Mouse (Mus musculus) CH12.LX (cell line): ENCODE data around the gene Adamts7. TPM values are rescaled to one million over a fixed set of nuclear protein-coding genes. Genes with fewer than 3 reads are reported as not detected.

Experiments
- DNase-seq: peaks from one replicate; pipeline ENCODE4 v3.0.0-alpha.2; 2013; ENCODE audit errors: extremely low read depth
- H3K27ac ChIP-seq: 2 replicates; pipeline ENCODE4 v1.5.1; 2012; ENCODE audit warnings: low read depth, mild to moderate bottlenecking, control low read depth, moderate library complexity; ENCODE audit not compliant: insufficient read depth
- H3K27me3 ChIP-seq: replicated peaks from 2 replicates; pipeline ENCODE3; 2012; ENCODE audit warnings: inconsistent platforms
- H3K36me3 ChIP-seq, 2 experiments: replicated peaks in 1 of 2; 2 replicates each; pipeline versions ENCODE3 to v1.6.1; 2012; ENCODE audit warnings: inconsistent platforms in 1 of 2, low read length in 1 of 2, mild to moderate bottlenecking in 1 of 2, mixed read lengths in 1 of 2, moderate library complexity in 1 of 2; ENCODE audit not compliant: control insufficient read depth in 1 of 2, insufficient read depth in 1 of 2
- H3K4me1 ChIP-seq, 2 experiments: 2 replicates each; pipeline ENCODE4 v1.6.1; 2012; ENCODE audit warnings: inconsistent platforms in 1 of 2, moderate library complexity in 1 of 2; ENCODE audit not compliant: insufficient read depth in 2 of 2, control insufficient read depth in 1 of 2
- H3K4me2 ChIP-seq: 2 replicates; pipeline ENCODE4 v1.6.1; 2012; ENCODE audit warnings: low read depth, mild to moderate bottlenecking, control low read depth; ENCODE audit not compliant: poor library complexity, insufficient read depth, severe bottlenecking
- H3K4me3 ChIP-seq, 3 experiments: fragments of 150-350 bp in 1 of 3; sonication (generic) in 1 of 3; replicated peaks in 1 of 3; 2 replicates each; pipeline versions ENCODE3 to v1.5.1; 2011 to 2012; ENCODE audit warnings: low read depth in 2 of 3, low read length in 2 of 3, mild to moderate bottlenecking in 2 of 3, moderate library complexity in 2 of 3, control low read depth in 1 of 3, improper control_type of control experiment in 1 of 3, inconsistent platforms in 1 of 3, mixed read lengths in 1 of 3; ENCODE audit not compliant: poor library complexity in 1 of 3
- H3K79me2 ChIP-seq: replicated peaks from 2 replicates; pipeline ENCODE4 v1.6.1; 2012; ENCODE audit warnings: mild to moderate bottlenecking, moderate library complexity; ENCODE audit not compliant: control insufficient read depth, poor library complexity, insufficient read depth, severe bottlenecking; ENCODE audit errors: extremely low read depth
- H3K9ac ChIP-seq: 2 replicates; pipeline ENCODE4 v1.6.1; 2012; ENCODE audit warnings: low read depth, mild to moderate bottlenecking, control low read depth, moderate library complexity; ENCODE audit not compliant: insufficient read depth
- H3K9me3 ChIP-seq: replicated peaks from 2 replicates; pipeline ENCODE3; 2012; ENCODE audit warnings: low read length, inconsistent platforms, mixed read lengths
- BHLHE40 ChIP-seq: IDR thresholded peaks from 2 replicates; pipeline ENCODE4 v1.6.1; 2011; ENCODE audit warnings: mild to moderate bottlenecking, low read depth, low read length, improper control_type of control experiment
- CHD1 ChIP-seq: IDR thresholded peaks from 2 replicates; pipeline ENCODE4 v1.6.1; 2012; ENCODE audit warnings: low read depth, low read length, improper control_type of control experiment, inconsistent platforms
- CHD2 ChIP-seq: IDR thresholded peaks from 2 replicates; pipeline ENCODE4 v1.6.1; 2011; ENCODE audit warnings: low read length, improper control_type of control experiment
- CTCF ChIP-seq, 2 experiments: IDR thresholded peaks in 1 of 2; conservative IDR thresholded peaks in 1 of 2; 2 replicates each; pipeline ENCODE4 v1.5.1; 2011 to 2012; ENCODE audit warnings: low read depth in 2 of 2, low read length in 2 of 2, improper control_type of control experiment in 1 of 2, inconsistent platforms in 1 of 2, mild to moderate bottlenecking in 1 of 2, moderate library complexity in 1 of 2
- EP300 ChIP-seq: IDR thresholded peaks from 2 replicates; pipeline ENCODE4 v1.6.1; 2011; ENCODE audit warnings: low read length, improper control_type of control experiment
- HCFC1 ChIP-seq: IDR thresholded peaks from 2 replicates; pipeline ENCODE4 v1.6.1; 2012; ENCODE audit warnings: low read depth, mild to moderate bottlenecking, inconsistent platforms, low read length, improper control_type of control experiment
- IRF4 ChIP-seq: IDR thresholded peaks from 2 replicates; pipeline ENCODE4 v1.6.1; 2014; ENCODE audit warnings: low read depth, mild to moderate bottlenecking, inconsistent platforms, low read length, improper control_type of control experiment
- JUN ChIP-seq: IDR thresholded peaks from 2 replicates; pipeline ENCODE4 v1.6.1; 2011; ENCODE audit warnings: low read depth, mild to moderate bottlenecking, low read length, improper control_type of control experiment, moderate library complexity; ENCODE audit not compliant: insufficient read depth
- JUND ChIP-seq: conservative IDR thresholded peaks from 2 replicates; pipeline ENCODE4 v1.6.1; 2011; ENCODE audit warnings: low read depth, low read length, improper control_type of control experiment
- KAT2A ChIP-seq: IDR thresholded peaks from 2 replicates; pipeline ENCODE4 v1.6.1; 2012; ENCODE audit warnings: low read length, improper control_type of control experiment, inconsistent platforms; ENCODE audit not compliant: insufficient replicate concordance
- MAZ ChIP-seq: IDR thresholded peaks from 2 replicates; pipeline ENCODE4 v1.6.1; 2012; ENCODE audit warnings: low read depth, mild to moderate bottlenecking, inconsistent platforms, low read length, improper control_type of control experiment, moderate library complexity
- MEF2A ChIP-seq: IDR thresholded peaks from 2 replicates; pipeline ENCODE4 v1.6.1; 2014; ENCODE audit warnings: low read depth, mild to moderate bottlenecking, inconsistent platforms, low read length, improper control_type of control experiment, borderline replicate concordance
- MYC ChIP-seq: IDR thresholded peaks from 2 replicates; pipeline ENCODE4 v1.6.1; 2011; ENCODE audit warnings: low read depth, mild to moderate bottlenecking, improper control_type of control experiment, low read length
- NELFE ChIP-seq: IDR thresholded peaks from 2 replicates; pipeline ENCODE4 v1.6.1; 2011; ENCODE audit warnings: low read depth, low read length, improper control_type of control experiment
- PAX5 ChIP-seq: IDR thresholded peaks from 2 replicates; pipeline ENCODE4 v1.6.1; 2012; ENCODE audit warnings: low read length, inconsistent platforms, mixed read lengths
- POLR2A ChIP-seq: IDR thresholded peaks from 2 replicates; pipeline ENCODE4 v1.6.1; 2011; ENCODE audit warnings: low read depth, mild to moderate bottlenecking, improper control_type of control experiment, low read length
- POLR2AphosphoS2 ChIP-seq: IDR thresholded peaks from 2 replicates; pipeline ENCODE4 v1.6.1; 2011; ENCODE audit warnings: low read depth, low read length, improper control_type of control experiment
- RAD21 ChIP-seq: IDR thresholded peaks from 2 replicates; pipeline ENCODE4 v1.6.1; 2011; ENCODE audit warnings: low read depth, mild to moderate bottlenecking, low read length, improper control_type of control experiment, moderate library complexity
- RCOR1 ChIP-seq: conservative IDR thresholded peaks from 2 replicates; pipeline ENCODE4 v1.6.1; 2012; ENCODE audit warnings: low read depth, mild to moderate bottlenecking, inconsistent platforms, low read length, improper control_type of control experiment
- SIN3A ChIP-seq: IDR thresholded peaks from 2 replicates; pipeline ENCODE4 v1.6.1; 2012; ENCODE audit warnings: low read length, improper control_type of control experiment, inconsistent platforms
- SMC3 ChIP-seq: IDR thresholded peaks from 2 replicates; pipeline ENCODE4 v1.6.1; 2011; ENCODE audit warnings: low read depth, low read length, improper control_type of control experiment
- UBTF ChIP-seq: IDR thresholded peaks from 2 replicates; pipeline ENCODE4 v1.6.1; 2012; ENCODE audit warnings: low read depth, mild to moderate bottlenecking, inconsistent platforms, low read length, improper control_type of control experiment, moderate library complexity
- USF1 ChIP-seq: IDR thresholded peaks from 2 replicates; pipeline ENCODE4 v1.6.1; 2014; ENCODE audit warnings: low read depth, mild to moderate bottlenecking, inconsistent platforms, low read length, improper control_type of control experiment
- USF2 ChIP-seq: conservative IDR thresholded peaks from 2 replicates; pipeline ENCODE4 v1.6.1; 2011; ENCODE audit warnings: low read depth, low read length, improper control_type of control experiment
- ZC3H11A ChIP-seq: IDR thresholded peaks from 2 replicates; pipeline ENCODE4 v1.6.1; 2012; ENCODE audit warnings: low read depth, mild to moderate bottlenecking, inconsistent platforms, low read length, improper control_type of control experiment
- ZKSCAN1 ChIP-seq: IDR thresholded peaks from 2 replicates; pipeline ENCODE4 v1.6.1; 2012; ENCODE audit warnings: low read depth, inconsistent platforms, low read length, improper control_type of control experiment, borderline replicate concordance
- ZMIZ1 ChIP-seq: IDR thresholded peaks from 2 replicates; pipeline ENCODE4 v1.6.1; 2012; ENCODE audit warnings: low read depth, mild to moderate bottlenecking, inconsistent platforms, low read length, improper control_type of control experiment
- dilution Hi-C: fragments of 300-500 bp; cut with MboI; formaldehyde crosslinking; loops from 2 replicates; pipeline ENCODE4 v1.14.3; 2020; ENCODE audit warnings: low sequenced_read_pairs; ENCODE audit not compliant: extremely low pct_unique_long_range_greater_than_20kb, extremely low pct_ligation_motif_present
- in situ Hi-C: fragments of 300-500 bp; cut with MboI; formaldehyde crosslinking; loops from 3 replicates; pipeline ENCODE4 v1.14.3; 2019; ENCODE audit warnings: low sequenced_read_pairs, low pct_ligation_motif_present, low pct_unique_long_range_greater_than_20kb, mixed read lengths
- polyA plus RNA-seq: library from polyadenylated mRNA; unstranded; fragments of >175 nt; gene quantifications from 2 replicates; pipeline ENCODE4 v1.2.1, GENCODE M21; 2012; ENCODE audit warnings: low read depth; ENCODE audit not compliant: insufficient read length
- total RNA-seq, 2 experiments: library from RNA; depleted of rRNA; stranded (reverse); fragments of 300-350 nt in 1 of 2; fragments of >200 nt in 1 of 2; gene quantifications; 2 replicates each; pipeline ENCODE4 v1.2.3; 2012 to 2014

Adamts7 gene
- total and polyA plus RNA-seq, 3 experiments: 4.7 to 15.7 (median 9.2) TPM

DNA sequence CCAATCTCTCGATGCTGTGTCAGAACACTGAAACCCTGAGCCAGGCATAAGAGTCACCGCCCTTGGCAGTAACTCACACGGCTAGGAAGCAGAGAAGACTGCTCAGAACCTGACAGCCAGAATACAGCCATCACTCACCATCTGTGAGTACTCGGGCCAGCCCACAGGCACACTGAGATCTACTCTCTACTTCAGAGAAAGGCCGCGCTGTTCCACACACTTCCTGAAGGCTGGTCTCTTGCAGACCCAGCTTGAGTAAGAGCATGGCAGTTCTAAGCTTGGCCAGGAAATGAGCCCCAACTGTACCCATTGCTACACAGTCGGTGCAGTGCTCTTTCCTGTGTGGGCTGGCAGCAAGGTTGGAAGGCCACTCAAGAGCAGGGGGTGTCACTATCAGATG is 80.0 kb downstream of the Adamts7 start:
- TF ChIP-seq CTCF (conservative IDR thresholded peaks at IDR 0.05 in 1 of 2, IDR thresholded peaks at IDR 0.05 in 1 of 2; ENCODE audit: low read depth in 2 of 2, low read length in 2 of 2) (no peak), RCOR1 (no peak), KAT2A (no peak), PAX5 (no peak), USF1 (no peak), MYC (no peak), ZKSCAN1 (no peak), MAZ (no peak), HCFC1 (no peak), IRF4 (no peak), SIN3A (no peak), CHD1 (no peak), ZMIZ1 (no peak), EP300 (no peak), BHLHE40 (no peak), JUN (no peak), RAD21 (no peak), CHD2 (no peak), USF2 (no peak), SMC3 (no peak)
- Histone ChIP-seq H3K9ac (no peak overlapping the region), H3K4me1 (peaks cover 2 to 15% of the 10 kb centered on the region in 2 experiments; a peak in 3 of 4 replicates), H3K27me3 (no peaks in the 10 kb centered on the region), H3K36me3 (no peaks in the 10 kb centered on the region), H3K9me3 (no peaks in the 10 kb centered on the region), H3K4me3 (no peak overlapping the region), H3K79me2 (no peaks in the 10 kb centered on the region), H3K4me2 (no peak overlapping the region), H3K27ac (no peak overlapping the region)
- in situ Hi-C loops: no loop called here
- DNase-seq: no peak
- dilution Hi-C loops: no loop called here

DNA sequence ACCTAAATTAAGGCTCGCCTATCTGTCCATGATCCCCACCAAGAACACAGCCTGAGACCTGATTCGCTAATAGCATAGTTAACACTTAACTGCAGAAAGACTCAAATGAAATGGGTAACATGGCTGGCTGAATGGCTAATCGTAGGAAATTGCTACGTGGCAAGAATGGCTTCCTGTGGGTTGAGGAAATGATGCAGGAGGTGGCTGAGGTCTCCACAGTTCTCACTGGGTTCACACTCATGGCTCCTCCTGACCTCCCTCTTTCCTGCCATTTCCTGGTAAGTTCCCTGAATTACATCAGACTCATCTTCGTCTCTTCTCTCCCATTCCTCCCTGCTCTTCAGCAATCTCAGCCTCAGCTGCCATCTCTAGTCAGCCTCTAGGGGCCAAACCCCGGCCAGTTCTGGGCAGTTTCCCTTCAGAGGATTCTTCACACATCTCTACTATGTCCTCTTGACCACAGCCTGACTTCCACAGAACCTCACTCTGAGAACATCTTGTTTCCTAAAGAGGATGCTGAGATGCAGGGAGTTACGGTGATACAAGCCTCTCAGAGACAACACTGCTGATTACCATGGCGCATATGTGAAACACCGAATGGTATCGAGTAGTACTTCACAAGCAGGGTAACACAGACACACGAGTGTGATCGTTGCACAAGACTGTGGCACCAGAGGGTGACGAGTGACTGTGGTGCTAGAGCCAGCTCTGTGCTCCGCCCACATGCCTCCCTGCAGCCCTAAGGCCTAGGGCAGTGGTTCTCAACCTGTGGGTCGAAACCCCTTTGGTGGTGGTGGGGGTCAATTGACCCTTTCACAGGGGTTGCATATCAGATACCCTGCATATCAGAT is 81.7 kb downstream of the Adamts7 start:
- Histone ChIP-seq H3K4me1 (peaks cover 2 to 20% of the 10 kb centered on the region in 2 experiments; a peak in 3 of 4 replicates), H3K9me3 (no peaks in the 10 kb centered on the region), H3K36me3 (no peaks in the 10 kb centered on the region), H3K79me2 (no peaks in the 10 kb centered on the region), H3K9ac (no peak overlapping the region), H3K4me2 (no peak overlapping the region), H3K27ac (no peak overlapping the region), H3K4me3 (no peak overlapping the region), H3K27me3 (no peaks in the 10 kb centered on the region)
- no peak for TF ChIP-seq MEF2A
- no peak for TF ChIP-seq POLR2A
- no peak for TF ChIP-seq NELFE
- TF ChIP-seq CHD1: no peak
- no peak for TF ChIP-seq ZC3H11A
- TF ChIP-seq POLR2AphosphoS2: no peak
- no peak for TF ChIP-seq USF2
- TF ChIP-seq JUN: no peak
- TF ChIP-seq IRF4: no peak
- TF ChIP-seq CHD2: no peak
- no peak for TF ChIP-seq UBTF
- TF ChIP-seq JUND: no peak
- DNase-seq: no peak
- dilution Hi-C loops: no loop called here
- in situ Hi-C loops: no loop called here
